Mouse (Mus musculus) layer of hippocampus, adult 2 months (tissue): ENCODE measurements around the gene Trpm5. TPM values are rescaled to one million over a fixed set of nuclear protein-coding genes. Genes with fewer than 3 reads are reported as not detected.
A peak's percentile ranks its signal among the peaks of the same experiment; 100 is the strongest.

Experiments used
- DNase-seq, 2 experiments: peaks; one replicate each; pipeline ENCODE4 v3.0.0; 2022; ENCODE audit warnings: low spot score in 2 of 2
- H3K27ac ChIP-seq: fragments of 200-600 bp; 2 replicates; pipeline ENCODE4 v1.8.1; 2022
- H3K4me3 ChIP-seq: fragments of 200-600 bp; 2 replicates; pipeline ENCODE4 v1.8.1; 2022; ENCODE audit warnings: mild to moderate bottlenecking
- CTCF ChIP-seq: fragments of 200-600 bp; conservative IDR thresholded peaks from 2 replicates; pipeline ENCODE4 v1.8.1; 2022; ENCODE audit warnings: antibody characterized with exemption, mild to moderate bottlenecking, moderate library complexity
- total RNA-seq, 2 experiments: library from RNA; stranded (reverse); gene quantifications; 2 replicates each; pipeline ENCODE4 v1.2.3; 2021

The Trpm5 gene
- total RNA-seq, 2 experiments from 2014 or later: not detected

GRCm38 (mm10) chr7:143037306-143037705 lies 57.1 kb downstream of the Trpm5 start:
- no peak for TF ChIP-seq CTCF

GRCm38 (mm10) chr7:143036787-143037186 lies 57.7 kb downstream of the Trpm5 start:
- DNase-seq: no peak
- TF ChIP-seq CTCF: no peak
- Histone ChIP-seq H3K27ac (no peak overlapping the region), H3K4me3 (no peak overlapping the region)

More at GRCm38 (mm10) chr7:143037306-143037705, 57.1 kb downstream of the Trpm5 start:
- DNase-seq: no peak
- Histone ChIP-seq H3K4me3 (no peak overlapping the region), H3K27ac (no peak overlapping the region)

GRCm38 (mm10) chr7:143034519-143035450 lies 59.7 kb downstream of the Trpm5 start:
- H3K27ac ChIP-seq: no peak overlapping the region
- no peak for TF ChIP-seq CTCF
- no peak overlapping the region for H3K4me3 ChIP-seq
- no peak for DNase-seq

- TF ChIP-seq CTCF: no peak
- DNase-seq: no peak
Measured at GRCm38 (mm10) chr7:143034112-143034511, 60.3 kb downstream of the Trpm5 start.

GRCm38 (mm10) chr7:143033581-143033980 lies 60.9 kb downstream of the Trpm5 start:
- no peak for TF ChIP-seq CTCF
- no peak for DNase-seq
- Histone ChIP-seq H3K27ac (no peak overlapping the region), H3K4me3 (no peak overlapping the region)

More at GRCm38 (mm10) chr7:143034112-143034511, 60.3 kb downstream of the Trpm5 start:
- Histone ChIP-seq H3K27ac (no peak overlapping the region), H3K4me3 (no peak overlapping the region)

- H3K4me3 ChIP-seq: no peak overlapping the region
- no peak overlapping the region for H3K27ac ChIP-seq
- no peak for TF ChIP-seq CTCF
- DNase-seq: no peak
Measured at GRCm38 (mm10) chr7:143031816-143032215, 62.6 kb downstream of the Trpm5 start.

GRCm38 (mm10) chr7:143027196-143027595 lies 67.2 kb downstream of the Trpm5 start:
- H3K27ac ChIP-seq: no peak overlapping the region; the same call in 1 of the 2 replicates
- no peak for DNase-seq
- TF ChIP-seq CTCF: no peak
- H3K4me3 ChIP-seq: no peak overlapping the region

GRCm38 (mm10) chr7:143025496-143025895 lies 68.9 kb downstream of the Trpm5 start:
- DNase-seq: no peak
- TF ChIP-seq CTCF: no peak
- Histone ChIP-seq H3K4me3 (no peak overlapping the region), H3K27ac (no peak overlapping the region)

- H3K4me3 ChIP-seq: no peak overlapping the region
- no peak for DNase-seq
Measured at GRCm38 (mm10) chr7:143024293-143024692, 70.1 kb downstream of the Trpm5 start.

GRCm38 (mm10) chr7:143023499-143023898 lies 70.9 kb downstream of the Trpm5 start:
- Histone ChIP-seq H3K4me3 (no peak overlapping the region), H3K27ac (no peak overlapping the region)
- no peak for TF ChIP-seq CTCF
- no peak for DNase-seq

More at GRCm38 (mm10) chr7:143024293-143024692, 70.1 kb downstream of the Trpm5 start:
- H3K27ac ChIP-seq: no peak overlapping the region
- no peak for TF ChIP-seq CTCF

- no peak for DNase-seq
- H3K27ac ChIP-seq: peak overlapping the region; percentile 7; the same call in 1 of the 2 replicates
- no peak for TF ChIP-seq CTCF
- no peak overlapping the region for H3K4me3 ChIP-seq
Measured at GRCm38 (mm10) chr7:143021356-143022164, 72.9 kb downstream of the Trpm5 start.

GRCm38 (mm10) chr7:143020764-143021163 lies 73.7 kb downstream of the Trpm5 start:
- no peak overlapping the region for H3K4me3 ChIP-seq
- DNase-seq: no peak
- TF ChIP-seq CTCF: no peak
- H3K27ac ChIP-seq: 0 out of 2 replicates have a peak overlapping the region, but pooled peaks have one; percentile 7

- TF ChIP-seq CTCF: no peak
- no peak overlapping the region for H3K27ac ChIP-seq
- no peak overlapping the region for H3K4me3 ChIP-seq
- no peak for DNase-seq
Measured at GRCm38 (mm10) chr7:143020040-143020439, 74.4 kb downstream of the Trpm5 start.

Other genes with a start within 250 kb of the Trpm5 start
- under 1 TPM; 0.36 to 0.93 TPM for gene Th, start 163.5 kb downstream of the Trpm5 start, total RNA-seq
- gene Ascl2, start 125.4 kb downstream of the Trpm5 start, total RNA-seq: under 1 TPM; 0.28 to 0.37 TPM
- gene Tspan32, start 89.6 kb downstream of the Trpm5 start, total RNA-seq: under 1 TPM in 1 of 2 experiments, not detected in 1; 0.36 TPM
- gene Cd81, start 41.9 kb downstream of the Trpm5 start, total RNA-seq: 100 to 1,000 TPM; 419 to 448 TPM
- 10 to 100 TPM; 38.5 to 41.4 TPM for gene Tssc4, start 25.4 kb downstream of the Trpm5 start, total RNA-seq
- gene Kcnq1, start 11.7 kb upstream of the Trpm5 start, total RNA-seq: under 1 TPM; 0.29 to 0.97 TPM